In the genomic region with DNA sequence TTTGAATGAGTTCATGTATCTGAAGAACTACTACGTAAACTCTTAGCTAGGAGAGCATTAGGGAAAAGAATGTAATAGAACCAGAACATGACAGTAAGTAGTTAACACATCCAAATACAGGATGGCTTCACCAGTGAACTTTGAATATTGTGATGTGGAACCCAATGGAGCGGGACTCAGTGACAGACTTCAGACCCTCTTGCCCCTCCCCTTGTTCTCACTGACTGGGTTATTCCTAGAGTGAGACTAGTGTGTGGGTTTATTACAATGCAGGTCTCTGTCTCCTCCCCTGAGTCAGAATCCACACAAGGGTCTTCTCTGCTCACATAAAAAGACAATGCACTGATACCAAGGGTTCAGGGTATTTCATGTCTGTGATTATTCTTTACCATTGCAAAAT, we compare ENCODE assay signal across 23 mouse cellular contexts.
"Had no signal": no experiment of that assay in that cellular context is flagged by ENCODE, and none has a peak within 500 bp of the region (broad histone marks: within the 10 kb centered on the region; RNA-seq: fewer than 3 reads in every experiment).

No protein-coding gene starts in this region.

- H3K4me3 ChIP-seq: heart, adult 2 months; heart, embryonic 13.5 days; heart, embryonic 15.5 days; hindbrain, embryonic 13.5 days; hindbrain, embryonic 15.5 days; limb, embryonic 13.5 days; limb, embryonic 15.5 days; liver, embryonic 12.5 days had no signal

- H3K27me3 ChIP-seq: heart, embryonic 13.5 days; heart, embryonic 15.5 days; hindbrain, embryonic 13.5 days; hindbrain, embryonic 15.5 days; limb, embryonic 13.5 days; limb, embryonic 15.5 days; liver, embryonic 12.5 days had no signal

- H3K27ac ChIP-seq: heart, adult 2 months; heart, embryonic 13.5 days; heart, embryonic 15.5 days; hindbrain, embryonic 13.5 days; hindbrain, embryonic 15.5 days; hindbrain, postnatal 0 days; limb, embryonic 13.5 days; limb, embryonic 15.5 days; liver, embryonic 12.5 days; liver, embryonic 14.5 days had no signal

- H3K9me3 ChIP-seq: heart, embryonic 13.5 days; heart, embryonic 15.5 days; hindbrain, embryonic 13.5 days; hindbrain, embryonic 15.5 days; limb, embryonic 13.5 days; limb, embryonic 15.5 days; liver, embryonic 12.5 days had no signal

- H3K4me2 ChIP-seq: heart, embryonic 11.5 days; heart, embryonic 13.5 days; heart, embryonic 15.5 days; hindbrain, embryonic 13.5 days; hindbrain, embryonic 15.5 days; limb, embryonic 13.5 days; limb, embryonic 15.5 days; liver, embryonic 12.5 days had no signal

- H3K4me1 ChIP-seq: hindbrain, embryonic 13.5 days; hindbrain, embryonic 15.5 days; liver, embryonic 12.5 days had no signal

- DNase-seq: forebrain, postnatal 0 days; gastrocnemius, postnatal 14 days; gastrocnemius, postnatal 36 days; heart, adult 11 months; heart, adult 2 months; heart, postnatal 14 days; heart, postnatal 36 days; kidney, adult 11 months; layer of hippocampus, adult 9-11 months; layer of hippocampus, postnatal 36 days; left cerebral cortex, postnatal 4 days; lung, adult 18-20 months had no signal

- H3K9ac ChIP-seq: forebrain, postnatal 0 days; heart, embryonic 13.5 days; heart, embryonic 15.5 days; hindbrain, embryonic 13.5 days; hindbrain, embryonic 15.5 days; limb, embryonic 13.5 days; limb, embryonic 15.5 days; liver, embryonic 12.5 days; liver, embryonic 14.5 days had no signal

- ATAC-seq: forebrain, postnatal 0 days; hindbrain, postnatal 0 days; intestine, embryonic 16.5 days; liver, embryonic 12.5 days had no signal

- H3K36me3 ChIP-seq: heart, embryonic 13.5 days; heart, embryonic 15.5 days; hindbrain, embryonic 13.5 days; hindbrain, embryonic 15.5 days; limb, embryonic 13.5 days; limb, embryonic 15.5 days; liver, embryonic 12.5 days had no signal
